Mouse (Mus musculus): Measurements from ENCODE around the gene Nfatc2.

DNA sequence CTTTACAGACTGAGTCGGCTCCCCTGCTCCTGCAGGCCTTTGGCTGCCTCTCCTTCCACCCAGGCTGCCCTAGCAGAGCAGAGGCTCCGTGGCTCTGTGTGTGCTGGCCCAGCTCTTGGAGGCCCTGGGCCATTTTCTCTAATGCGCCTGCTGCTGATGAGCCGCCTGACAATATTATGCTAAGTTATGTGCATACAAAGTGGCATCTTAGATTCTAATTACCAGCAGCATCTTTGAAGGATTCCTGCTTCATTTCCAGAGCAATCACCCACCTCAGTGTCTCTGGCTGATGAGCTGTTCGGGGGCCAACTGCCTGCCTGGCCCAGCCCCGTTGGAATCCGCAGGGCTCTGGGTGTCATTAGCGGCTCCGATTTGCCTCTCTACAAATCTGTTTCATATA, 24.9 kb upstream of the Nfatc2 start:
- TF ChIP-seq RCOR1 (IDR thresholded peaks at IDR 0.05; ENCODE audit: low read depth, low read length): no peak
- no peak for TF ChIP-seq E2F4 (IDR thresholded peaks at IDR 0.05; ENCODE audit: borderline replicate concordance, low read depth, low read length)

All from MEL (cell line).